Mouse (Mus musculus) ES-E14 (cell line): ENCODE results near the gene Sik3. TPM values are rescaled to one million over a fixed set of nuclear protein-coding genes. Genes with fewer than 3 reads are reported as not detected.

Experiments
- DNase-seq: peaks from one replicate; pipeline ENCODE4 v3.0.0-alpha.2; 2013; ENCODE audit warnings: low read depth, low spot score
- H3K27ac ChIP-seq: 2 replicates; pipeline ENCODE4 v1.5.1; 2012; ENCODE audit warnings: low read depth, mild to moderate bottlenecking, low read length, moderate library complexity, mixed read lengths; ENCODE audit not compliant: poor library complexity, insufficient read depth, severe bottlenecking
- H3K36me3 ChIP-seq: 2 replicates; pipeline ENCODE4 v1.6.1; 2012; ENCODE audit warnings: mild to moderate bottlenecking, low read length, moderate library complexity, mixed read lengths; ENCODE audit not compliant: control insufficient read depth, poor library complexity, insufficient read depth, severe bottlenecking
- H3K4me1 ChIP-seq, 2 experiments: fragments of 150-350 bp in 1 of 2; sonication (generic) in 1 of 2; 2 replicates each; pipeline ENCODE4 v1.6.1; 2012; ENCODE audit warnings: low read length in 2 of 2, mild to moderate bottlenecking in 1 of 2, mixed read lengths in 1 of 2; ENCODE audit not compliant: control insufficient read depth in 2 of 2, insufficient read depth in 2 of 2, poor library complexity in 1 of 2
- H3K4me3 ChIP-seq, 2 experiments: fragments of 150-350 bp in 1 of 2; sonication (generic) in 1 of 2; 2 replicates each; pipeline ENCODE4 v1.5.1; 2012; ENCODE audit warnings: low read length in 2 of 2, low read depth in 1 of 2, mild to moderate bottlenecking in 1 of 2, mixed read lengths in 1 of 2; ENCODE audit not compliant: insufficient read depth in 1 of 2, poor library complexity in 1 of 2, severe bottlenecking in 1 of 2
- H3K9ac ChIP-seq: 2 replicates; pipeline ENCODE4 v1.6.1; 2012; ENCODE audit warnings: low read depth, mild to moderate bottlenecking, low read length, mixed read lengths; ENCODE audit not compliant: poor library complexity, insufficient read depth, severe bottlenecking
- H3K9me3 ChIP-seq: fragments of 150-350 bp; sonication (generic); 2 replicates; pipeline ENCODE4 v1.6.1; 2012; ENCODE audit warnings: low read depth, mild to moderate bottlenecking, low read length; ENCODE audit not compliant: control insufficient read depth, insufficient read depth
- CHD2 ChIP-seq: IDR thresholded peaks from 2 replicates; pipeline ENCODE4 v1.6.1; 2014; ENCODE audit warnings: mild to moderate bottlenecking, low read depth, low read length, inconsistent platforms
- HCFC1 ChIP-seq: IDR thresholded peaks from 2 replicates; pipeline ENCODE4 v1.6.1; 2012; ENCODE audit warnings: low read length, inconsistent platforms, borderline replicate concordance; ENCODE audit not compliant: insufficient read depth
- MAFK ChIP-seq: IDR thresholded peaks from 2 replicates; pipeline ENCODE4 v1.6.1; 2014; ENCODE audit warnings: mild to moderate bottlenecking, low read depth, low read length, inconsistent platforms; ENCODE audit not compliant: insufficient read depth
- ZC3H11A ChIP-seq: IDR thresholded peaks from 2 replicates; pipeline ENCODE4 v1.6.1; 2012; ENCODE audit warnings: low read depth, mild to moderate bottlenecking, inconsistent platforms, low read length, borderline replicate concordance
- ZNF384 ChIP-seq: IDR thresholded peaks from 2 replicates; pipeline ENCODE4 v1.6.1; 2012; ENCODE audit warnings: low read depth, low read length, inconsistent platforms
- in situ Hi-C, 2 experiments: fragments of 600-800 bp; cut with MboI; formaldehyde crosslinking; loops; one replicate each; pipeline ENCODE4 v1.15.1; 2025; ENCODE audit warnings: low sequenced_read_pairs in 2 of 2, inconsistent platforms in 1 of 2; ENCODE audit not compliant: unreplicated experiment in 2 of 2
- total RNA-seq: library from RNA; depleted of rRNA; stranded (reverse); fragments of 300-350 nt; gene quantifications from 2 replicates; pipeline ENCODE4 v1.2.3, GENCODE M21; 2012

Sik3 gene
- total RNA-seq, 1 experiment: 18.9 TPM

GRCm38 (mm10) chr9:46218176-46218575 is 205.6 kb downstream of the Sik3 start:
- DNase-seq: no peak
- no peak overlapping the region for H3K9ac ChIP-seq
- H3K36me3 ChIP-seq: peaks cover 13% of the 10 kb centered on the region
- TF ChIP-seq MAFK: no peak
- TF ChIP-seq CHD2: no peak
- TF ChIP-seq HCFC1: no peak
- TF ChIP-seq ZNF384: no peak
- TF ChIP-seq ZC3H11A: no peak
- no peak overlapping the region for H3K27ac ChIP-seq
- H3K4me1 ChIP-seq: no peaks in the 10 kb centered on the region; a peak in 1 of 4 replicates
- H3K4me3 ChIP-seq: no peak overlapping the region
- H3K9me3 ChIP-seq: no peaks in the 10 kb centered on the region
- in situ Hi-C loops: no loop called here

DNA sequence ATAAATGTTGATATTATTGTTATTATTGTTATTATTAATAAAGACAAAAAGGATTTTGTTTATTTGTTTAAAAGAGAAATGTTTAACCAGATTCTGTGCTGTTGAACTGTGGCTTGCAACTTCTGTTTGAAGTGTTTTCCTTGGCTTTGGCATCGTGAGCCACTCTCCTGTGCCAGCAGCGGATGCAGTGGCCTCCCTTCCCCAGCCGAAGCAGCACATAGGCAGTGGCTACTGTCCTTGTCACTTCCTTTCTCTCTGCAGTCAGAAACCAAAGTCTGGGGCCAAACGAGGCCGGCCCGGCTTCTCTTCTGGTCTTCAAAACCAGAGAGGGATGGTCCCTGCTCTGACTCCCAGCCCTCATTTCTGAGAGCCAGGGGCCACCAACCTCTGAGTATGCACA is 210.5 kb downstream of the Sik3 start:
- H3K27ac ChIP-seq: no peak overlapping the region
- H3K36me3 ChIP-seq: peaks cover 13% of the 10 kb centered on the region
- in situ Hi-C loops: no loop called here
- no peak for TF ChIP-seq HCFC1
- TF ChIP-seq CHD2: no peak
- no peak for TF ChIP-seq MAFK
- TF ChIP-seq ZNF384: no peak
- TF ChIP-seq ZC3H11A: no peak
- no peak for DNase-seq
- no peaks in the 10 kb centered on the region for H3K9me3 ChIP-seq
- H3K9ac ChIP-seq: no peak overlapping the region
- no peaks in the 10 kb centered on the region for H3K4me1 ChIP-seq
- H3K4me3 ChIP-seq: no peak overlapping the region

- Histone ChIP-seq H3K9ac (no peak overlapping the region), H3K36me3 (peaks cover 13% of the 10 kb centered on the region), H3K9me3 (no peaks in the 10 kb centered on the region), H3K27ac (no peak overlapping the region), H3K4me3 (no peak overlapping the region), H3K4me1 (peaks cover 0 to 2% of the 10 kb centered on the region in 2 experiments; a peak in 1 of 4 replicates)
- in situ Hi-C loops: no loop called here
- DNase-seq: no peak
- TF ChIP-seq CHD2: no peak
- no peak for TF ChIP-seq ZNF384
- TF ChIP-seq ZC3H11A: no peak
- no peak for TF ChIP-seq MAFK
- TF ChIP-seq HCFC1: no peak
These were observed 211.5 kb downstream of the Sik3 start for GRCm38 (mm10) chr9:46224101-46224500.

DNA sequence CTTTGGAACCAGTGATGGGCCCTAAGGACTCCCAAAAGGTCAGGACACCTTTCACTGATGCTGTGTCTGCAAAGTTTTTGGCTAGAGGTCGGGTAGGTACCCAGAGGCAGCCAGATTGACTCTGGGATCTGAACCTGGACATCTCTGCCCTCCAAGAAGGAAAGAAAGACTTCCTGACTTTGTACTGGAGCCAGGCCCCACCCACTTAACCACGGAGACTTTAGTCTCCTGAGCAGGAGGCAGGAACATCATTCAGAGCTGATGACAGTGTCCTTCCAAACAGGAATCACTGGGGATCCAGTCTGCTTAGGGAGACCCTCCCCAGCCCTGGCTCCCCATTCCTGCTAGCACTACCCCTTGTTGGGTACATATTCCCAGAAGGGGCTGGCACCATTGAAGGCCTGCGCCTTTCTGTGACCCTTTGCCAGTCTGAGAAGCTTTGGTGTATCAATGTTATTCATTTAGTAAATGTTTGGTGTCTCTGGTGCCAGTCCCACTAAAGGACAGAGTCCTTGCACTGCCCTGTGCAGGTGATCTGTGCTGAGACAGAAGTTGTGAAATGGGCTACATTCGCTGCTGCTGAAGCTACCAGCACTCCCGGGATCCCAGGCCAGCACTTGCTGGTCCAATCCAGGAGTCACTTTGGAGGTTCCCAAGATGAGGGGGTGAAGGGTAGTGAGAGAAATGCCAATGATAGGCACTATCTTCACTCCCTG is 212.5 kb downstream of the Sik3 start:
- DNase-seq: no peak
- TF ChIP-seq ZNF384: no peak
- no peak for TF ChIP-seq MAFK
- no peak for TF ChIP-seq ZC3H11A
- TF ChIP-seq CHD2: no peak
- no peak for TF ChIP-seq HCFC1
- Histone ChIP-seq H3K9ac (no peak overlapping the region), H3K27ac (no peak overlapping the region), H3K9me3 (no peaks in the 10 kb centered on the region), H3K4me1 (peaks cover 0 to 2% of the 10 kb centered on the region in 2 experiments; a peak in 1 of 4 replicates), H3K4me3 (no peak overlapping the region), H3K36me3 (peaks cover 11% of the 10 kb centered on the region)
- in situ Hi-C loops: no loop called here

DNA sequence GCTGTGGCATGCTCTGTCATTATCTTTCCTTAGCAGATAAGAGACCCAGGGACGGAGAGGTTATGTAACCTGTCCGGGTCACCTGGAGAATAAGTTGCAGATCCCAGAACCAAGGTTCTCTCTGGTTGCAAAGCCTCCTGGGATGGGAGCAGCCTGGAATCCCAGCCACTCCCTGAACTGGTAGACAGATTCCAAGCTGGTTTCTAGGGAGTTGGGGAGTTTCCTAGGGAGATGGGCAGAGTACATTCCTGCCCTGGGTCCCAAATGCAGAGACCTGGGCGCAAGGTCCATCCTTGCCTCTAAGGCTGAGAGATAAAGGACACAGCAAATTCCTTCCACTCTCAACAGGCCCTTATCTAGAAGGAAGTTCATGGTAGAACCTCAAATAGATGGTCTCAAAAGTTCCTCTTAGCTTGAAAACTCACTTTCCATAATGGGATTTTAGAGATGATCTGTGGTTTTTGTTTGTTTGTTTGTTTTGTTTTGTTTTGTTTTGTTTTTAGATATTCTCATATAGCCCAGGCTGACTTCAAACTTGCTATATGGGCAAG is 214.5 kb downstream of the Sik3 start:
- TF ChIP-seq CHD2 (no peak), ZNF384 (no peak), ZC3H11A (no peak), MAFK (no peak), HCFC1 (no peak)
- Histone ChIP-seq H3K4me1 (peaks cover 0 to 3% of the 10 kb centered on the region in 2 experiments; a peak in 1 of 4 replicates), H3K9me3 (no peaks in the 10 kb centered on the region), H3K36me3 (no peaks in the 10 kb centered on the region), H3K9ac (no peak overlapping the region), H3K4me3 (no peak overlapping the region), H3K27ac (no peak overlapping the region)
- no peak for DNase-seq
- in situ Hi-C loops: no loop called here
